Mouse (Mus musculus): ENCODE data around the gene Tmem88b. TPM values are rescaled to one million over a fixed set of nuclear protein-coding genes. Genes with fewer than 3 reads are reported as not detected.

Gene Tmem88b
- total RNA-seq, 2 experiments from 2014 or later: 16.4 to 16.8 TPM

- Histone ChIP-seq H3K4me3 (peak overlapping the region; percentile 26), H3K27ac (peak overlapping the region; percentile 85)
- no peak for TF ChIP-seq CTCF (IDR thresholded peaks at IDR 0.05)
- intact Hi-C loops (cut with DNase I): no loop called here
- no peak for DNase-seq (ENCODE audit: extremely low spot score in 1 of 2, low spot score in 2 of 2)
These were observed 428 bp downstream of the Tmem88b start for GRCm38 (mm10) chr4:155785246-155785645.

DNA sequence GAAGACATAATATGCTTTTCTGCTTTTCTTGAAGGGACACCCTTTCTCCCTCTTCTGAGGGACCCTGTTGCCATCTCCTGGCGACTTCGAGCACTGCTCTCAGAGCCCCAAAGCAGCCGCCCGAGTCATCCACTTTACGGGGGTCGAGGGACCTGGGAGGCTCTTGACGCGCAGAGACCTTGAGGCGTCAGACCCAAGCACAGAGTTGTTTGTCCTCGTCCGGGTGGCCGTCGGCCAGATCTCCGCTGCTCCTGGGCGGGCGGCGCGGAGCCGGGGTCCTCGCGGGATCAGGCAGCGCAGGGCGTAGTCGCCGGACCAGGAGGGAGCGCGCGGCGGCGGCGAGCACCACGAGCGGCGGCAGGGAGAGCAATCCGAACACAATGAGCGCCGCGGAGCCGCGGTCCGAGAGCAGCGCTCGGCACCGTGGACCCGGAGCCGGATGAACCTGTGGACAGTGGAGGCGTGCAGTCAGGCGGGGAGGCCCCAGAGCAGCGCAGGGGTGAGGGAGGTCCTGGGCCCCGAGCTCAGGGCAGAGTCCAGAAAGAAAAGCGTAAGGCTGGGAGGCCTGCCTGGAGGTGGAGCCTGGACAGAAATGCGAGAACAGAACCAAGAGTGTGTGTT is 1.5 kb downstream of the Tmem88b start:
- H3K27ac ChIP-seq: peak overlapping the region; percentile 94
- intact Hi-C loops (cut with DNase I): loop anchor here (5.0 kb wide), 1 partner anchor 92 kb away; the partner anchor contains the start of gene Fndc10
- peak; percentile 74 to 81 for DNase-seq (ENCODE audit: extremely low spot score in 1 of 2, low spot score in 2 of 2)
- peak overlapping the region; percentile 68 for H3K4me3 ChIP-seq
- peak; percentile 78 for TF ChIP-seq CTCF (IDR thresholded peaks at IDR 0.05)

DNA sequence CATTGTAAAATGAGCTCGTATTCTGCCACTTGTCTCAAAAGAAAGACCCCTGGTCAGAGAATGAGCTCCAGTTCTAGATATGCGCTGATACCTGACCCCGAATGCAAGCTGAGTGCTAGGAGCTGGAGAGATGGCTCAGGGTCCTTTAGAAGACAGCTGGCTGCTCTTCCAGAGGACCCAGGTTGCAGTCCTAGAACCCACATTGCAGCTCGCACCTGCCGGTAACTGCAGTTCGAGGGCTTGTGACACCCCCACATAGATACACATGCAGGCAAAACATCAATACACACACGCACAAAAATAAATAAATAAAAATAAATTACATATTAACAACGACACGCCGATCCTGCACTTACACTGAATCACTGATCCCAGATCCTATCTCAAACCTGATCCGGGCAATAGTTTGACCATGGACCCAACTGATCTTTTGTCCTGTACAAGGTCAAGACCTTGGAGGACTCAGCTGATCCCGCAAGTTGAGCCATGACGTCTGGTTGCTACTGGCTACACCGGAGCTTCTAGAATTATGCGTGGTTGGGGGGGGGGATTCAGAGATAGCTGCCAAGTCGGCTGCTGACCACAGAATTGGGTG is 2.1 kb downstream of the Tmem88b start:
- Histone ChIP-seq H3K27ac (peak overlapping the region; percentile 94), H3K4me3 (peak overlapping the region; percentile 68)
- no peak for DNase-seq (ENCODE audit: extremely low spot score in 1 of 2, low spot score in 2 of 2)
- TF ChIP-seq CTCF (IDR thresholded peaks at IDR 0.05): no peak
- intact Hi-C loops (cut with DNase I): loop anchor here (5.0 kb wide), 1 partner anchor 91 kb away; the partner anchor contains the start of gene Fndc10

DNA sequence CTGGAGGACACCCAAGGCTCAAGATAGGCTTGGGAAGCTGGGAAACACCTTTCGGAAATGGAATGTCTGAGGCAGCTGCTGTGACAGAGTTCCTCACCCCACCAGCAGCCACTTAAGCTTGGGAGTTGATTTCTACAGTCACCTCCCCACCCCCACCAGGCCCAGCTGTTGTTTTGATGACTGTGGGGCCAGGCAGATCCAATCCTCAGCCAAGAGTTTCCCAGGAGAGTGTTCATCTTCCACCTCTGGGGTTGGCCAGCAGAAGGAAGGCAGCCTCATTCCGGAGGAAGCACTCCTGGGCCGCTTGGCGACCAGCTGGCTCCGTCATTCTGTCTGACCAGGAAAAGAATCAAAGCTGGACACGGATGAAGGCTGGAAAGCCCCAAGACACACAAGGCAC is 4.8 kb downstream of the Tmem88b start:
- intact Hi-C loops (cut with DNase I): loop anchor here (5.0 kb wide), 1 partner anchor 89 kb away; the partner anchor contains the start of gene Fndc10
- DNase-seq (ENCODE audit: extremely low spot score in 1 of 2, low spot score in 2 of 2): no peak
- TF ChIP-seq CTCF (IDR thresholded peaks at IDR 0.05): no peak
- no peak overlapping the region for H3K4me3 ChIP-seq
- peak overlapping the region; percentile 8; the same call in 1 of the 2 replicates for H3K27ac ChIP-seq

GRCm38 (mm10) chr4:155779498-155779897 is 6.2 kb downstream of the Tmem88b start:
- no peak overlapping the region for H3K27ac ChIP-seq
- DNase-seq (ENCODE audit: extremely low spot score in 1 of 2, low spot score in 2 of 2): no peak
- H3K4me3 ChIP-seq: no peak overlapping the region
- no peak for TF ChIP-seq CTCF (IDR thresholded peaks at IDR 0.05)
- intact Hi-C loops (cut with DNase I): no loop called here

GRCm38 (mm10) chr4:155777816-155778215 is 7.9 kb downstream of the Tmem88b start:
- DNase-seq (ENCODE audit: extremely low spot score in 1 of 2, low spot score in 2 of 2): no peak
- intact Hi-C loops (cut with DNase I): no loop called here
- H3K27ac ChIP-seq: peak overlapping the region; percentile 86
- TF ChIP-seq CTCF (IDR thresholded peaks at IDR 0.05): no peak
- no peak overlapping the region for H3K4me3 ChIP-seq

DNA sequence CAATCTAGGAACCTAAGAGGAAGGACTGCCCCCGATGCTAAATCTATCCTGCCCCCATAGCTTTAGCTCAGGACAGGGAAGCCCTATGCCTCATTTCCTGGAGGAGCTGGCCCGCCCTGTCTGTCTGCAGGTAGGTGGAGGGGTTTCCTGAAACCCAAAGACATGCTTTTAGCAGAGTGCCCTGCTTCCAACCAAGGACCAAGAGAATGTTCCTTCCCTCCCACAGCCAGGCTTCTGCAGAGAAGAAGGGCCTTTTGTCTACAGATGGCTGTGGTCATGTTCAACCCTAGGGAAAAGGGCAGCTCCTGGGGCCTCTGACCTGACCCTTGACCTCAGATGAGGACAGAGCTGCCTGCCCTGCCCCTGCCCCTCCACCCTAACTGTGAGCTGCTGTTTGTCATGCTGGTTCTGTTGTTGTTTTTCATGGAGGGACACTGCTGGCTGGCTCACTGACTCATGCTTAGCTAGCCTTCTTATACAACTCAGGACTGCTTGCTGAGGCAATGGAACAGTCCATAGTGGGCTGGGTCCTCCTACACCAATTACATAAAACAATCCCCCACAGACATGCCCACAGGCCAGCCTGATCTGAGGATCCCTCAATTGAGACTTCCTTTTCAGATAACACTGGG is 8.9 kb downstream of the Tmem88b start:
- no peak for DNase-seq (ENCODE audit: extremely low spot score in 1 of 2, low spot score in 2 of 2)
- no peak overlapping the region for H3K4me3 ChIP-seq
- H3K27ac ChIP-seq: peak overlapping the region; percentile 86
- TF ChIP-seq CTCF (IDR thresholded peaks at IDR 0.05): no peak
- intact Hi-C loops (cut with DNase I): no loop called here

DNA sequence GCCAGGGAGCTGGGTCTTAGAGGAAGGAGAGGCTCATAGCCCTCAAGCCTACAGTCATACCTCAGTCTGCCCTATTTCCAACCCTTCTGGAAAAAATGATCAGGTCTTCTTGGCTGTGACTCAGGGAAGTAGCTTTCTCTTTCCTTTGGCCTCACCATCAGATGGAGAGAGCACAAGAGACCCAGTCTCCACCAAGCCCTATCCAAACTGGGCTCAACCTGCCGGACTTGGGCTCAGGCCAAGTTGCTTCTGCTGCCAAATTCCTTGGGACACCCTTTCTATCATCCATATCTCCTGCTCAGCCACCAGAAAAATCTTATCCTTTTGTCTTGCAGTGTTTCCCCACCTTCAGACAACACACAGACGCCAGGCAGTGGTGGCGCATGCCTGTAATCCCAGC is 9.8 kb downstream of the Tmem88b start:
- intact Hi-C loops (cut with DNase I): no loop called here
- no peak for TF ChIP-seq CTCF (IDR thresholded peaks at IDR 0.05)

DNA sequence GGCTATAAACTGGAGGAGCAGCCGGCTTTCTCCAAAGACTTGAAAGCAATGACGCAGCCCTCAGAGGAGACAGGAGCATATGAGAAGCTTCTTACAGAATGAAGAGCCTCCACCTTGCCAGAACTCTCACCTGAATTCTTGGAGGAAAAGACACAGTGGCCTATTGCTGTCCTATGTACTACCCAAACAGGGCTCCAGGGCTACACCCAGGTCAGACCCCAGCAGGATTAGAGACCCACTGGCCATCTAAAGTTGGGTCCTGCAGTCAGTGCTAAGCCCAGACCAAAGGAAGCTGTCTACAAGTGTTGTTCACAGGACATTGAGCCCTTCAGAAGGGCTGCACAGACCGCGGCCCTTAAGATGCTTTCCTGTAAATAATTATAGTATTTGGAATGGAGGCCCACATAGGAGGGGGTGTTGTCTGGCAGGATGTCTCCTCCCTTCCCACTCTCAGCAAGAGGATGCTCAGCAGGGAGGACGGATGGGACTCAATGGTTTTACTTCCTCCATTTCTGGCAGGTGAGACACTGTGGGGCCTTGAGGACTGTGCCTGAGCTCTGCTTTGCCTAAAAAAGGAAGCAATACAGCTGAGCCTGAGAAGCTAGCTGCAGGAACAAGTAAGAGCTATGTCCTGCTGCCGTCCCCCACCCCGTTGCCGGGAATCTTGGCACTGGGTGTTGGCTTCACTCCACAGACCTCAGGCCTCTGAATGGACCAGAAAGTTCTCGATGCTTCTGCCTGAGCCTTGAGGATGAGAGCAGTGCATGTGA is 10.5 kb downstream of the Tmem88b start:
- H3K27ac ChIP-seq: peak overlapping the region; percentile 92
- TF ChIP-seq CTCF (IDR thresholded peaks at IDR 0.05): no peak
- intact Hi-C loops (cut with DNase I): no loop called here
- DNase-seq (ENCODE audit: extremely low spot score in 1 of 2, low spot score in 2 of 2): peak in 1 of 2 experiments; percentile 54
- H3K4me3 ChIP-seq: peak overlapping the region; percentile 66

More for the DNA sequence above, 9.8 kb downstream of the Tmem88b start:
- peak overlapping the region; percentile 92 for H3K27ac ChIP-seq
- H3K4me3 ChIP-seq: no peak overlapping the region
- DNase-seq (ENCODE audit: extremely low spot score in 1 of 2, low spot score in 2 of 2): no peak

DNA sequence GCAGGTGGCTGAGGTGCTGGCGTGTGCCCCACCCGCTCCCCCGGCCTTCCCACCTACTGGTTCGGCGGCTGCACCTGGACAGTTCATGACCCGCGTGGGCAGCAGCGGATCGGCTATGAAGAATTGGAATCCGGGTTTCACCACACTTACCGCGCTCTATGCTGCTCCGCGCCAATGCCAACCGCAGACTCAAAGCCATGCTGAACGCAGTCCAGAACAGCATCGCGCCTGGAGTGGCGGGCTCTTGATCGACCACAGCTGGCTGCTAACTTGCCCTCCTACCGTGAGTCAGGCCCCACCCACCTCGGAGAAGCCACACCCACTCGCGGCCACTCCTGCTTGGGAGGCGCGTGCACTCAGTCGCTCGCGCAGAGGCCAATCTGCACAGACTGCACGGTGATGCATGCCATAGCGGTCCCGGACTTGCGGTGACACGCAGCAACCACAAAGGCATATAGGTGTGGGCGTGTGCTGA is 11.4 kb downstream of the Tmem88b start, which contains the start of gene Vwa1:
Gene Vwa1 (minus strand): TSS at position 419 of the 475 bp plus-strand sequence.
- TF ChIP-seq CTCF (IDR thresholded peaks at IDR 0.05): no peak
- intact Hi-C loops (cut with DNase I): no loop called here
- peak; percentile 86 to 89 for DNase-seq (ENCODE audit: extremely low spot score in 1 of 2, low spot score in 2 of 2)
- Histone ChIP-seq H3K27ac (peak within 1 kb of the TSS; percentile 92), H3K4me3 (peak within 1 kb of the TSS; percentile 66)

DNA sequence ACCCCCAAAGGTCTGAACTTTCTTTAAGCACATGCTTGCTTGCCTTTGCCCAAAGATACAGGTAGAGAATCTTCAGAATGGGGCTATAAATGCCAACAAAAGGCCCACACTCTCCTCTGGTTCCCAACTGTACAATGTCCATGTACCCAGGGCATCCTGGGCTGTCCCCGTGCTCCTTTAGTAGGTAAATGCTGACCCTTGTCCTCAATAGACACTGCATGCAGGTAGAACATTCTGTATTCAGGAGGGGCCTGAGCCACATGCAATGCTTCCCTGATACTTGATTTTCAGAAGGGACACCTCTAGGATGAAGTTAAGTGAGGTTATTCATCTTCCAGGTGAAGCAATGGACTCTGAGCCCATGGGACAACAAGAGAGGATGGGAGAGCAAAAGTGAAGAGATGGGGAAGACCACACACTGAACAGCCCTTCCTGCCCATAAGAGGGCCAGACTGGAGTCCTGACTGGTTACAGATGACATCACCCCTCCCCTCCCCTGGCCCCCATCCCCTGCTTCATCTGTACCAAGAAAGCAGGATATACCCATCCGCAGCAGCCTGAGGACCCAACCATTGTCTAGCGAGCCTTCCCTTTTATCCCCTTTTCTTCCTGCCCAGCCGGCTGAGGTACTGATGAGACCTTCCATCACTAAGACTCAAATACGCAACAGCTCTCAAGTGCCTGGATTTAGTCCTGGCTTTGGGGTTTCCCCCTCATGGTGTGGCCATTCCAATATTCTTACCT is 12.2 kb downstream of the Tmem88b start:
- H3K27ac ChIP-seq: peak overlapping the region; percentile 92
- DNase-seq (ENCODE audit: extremely low spot score in 1 of 2, low spot score in 2 of 2): no peak
- intact Hi-C loops (cut with DNase I): no loop called here

More for the DNA sequence above, 12.2 kb downstream of the Tmem88b start:
- peak overlapping the region; percentile 66 for H3K4me3 ChIP-seq
- no peak for TF ChIP-seq CTCF (IDR thresholded peaks at IDR 0.05)
